Mouse (Mus musculus): Measurements from ENCODE around the gene Tcf15. TPM values are rescaled to one million over a fixed set of nuclear protein-coding genes. Genes with fewer than 3 reads are reported as not detected.

Gene Tcf15
- polyA plus RNA-seq (2015; fragmentation: Nextera tagmentation; extraction: Ambion mirVana), result 6.9 and 7.4 TPM in 2 replicates

- Histone ChIP-seq H3K36me3 (no peaks in the 10 kb centered on the region), H3K4me3 (peak within 1 kb of the TSS; percentile 52), H3K27ac (replicated peaks) (0 out of 2 replicates have a peak within 1 kb of the TSS, but pooled peaks have one; percentile 28), H3K9me3 (no peaks in the 10 kb centered on the region), H3K9ac (peak within 1 kb of the TSS; percentile 71), H3K4me1 (replicated peaks) (peaks cover 70% of the 10 kb centered on the region), H3K27me3 (peaks cover 48% of the 10 kb centered on the region), H3K4me2 (peak within 1 kb of the TSS; percentile 82)
- 1% methylated on average over 115 of the region's 118 CpGs for WGBS
- ATAC-seq (ENCODE audit: low read depth), result peak; percentile 64
These were observed at the start of gene Tcf15 for GRCm38 (mm10) chr2:152143279-152144157. Tcf15 (plus strand) TSS chr2:152143561.

GRCm38 (mm10) chr2:152094856-152095545 is 48.4 kb upstream of the Tcf15 start:
- peak overlapping the region; percentile 54 for H3K9ac ChIP-seq
- no peak for ATAC-seq (ENCODE audit: low read depth)
- peak overlapping the region; percentile 81 for H3K27ac ChIP-seq (replicated peaks)
- H3K9me3 ChIP-seq, result no peaks in the 10 kb centered on the region
- peaks cover 82% of the 10 kb centered on the region for H3K4me1 ChIP-seq (replicated peaks)
- peaks cover 33% of the 10 kb centered on the region for H3K27me3 ChIP-seq
- H3K36me3 ChIP-seq, result peaks cover 31% of the 10 kb centered on the region
- peak overlapping the region; percentile 16 for H3K4me2 ChIP-seq
- WGBS, result 5% methylated on average over 29 of the region's 29 CpGs
- H3K4me3 ChIP-seq, result no peak overlapping the region; the same call in 1 of the 2 replicates

- WGBS, result 36% methylated on average over 2 of the region's 2 CpGs
- Histone ChIP-seq H3K9me3 (no peaks in the 10 kb centered on the region), H3K9ac (no peak overlapping the region), H3K36me3 (peaks cover 17% of the 10 kb centered on the region), H3K4me3 (no peak overlapping the region), H3K27me3 (peaks cover 33% of the 10 kb centered on the region), H3K4me1 (replicated peaks) (peaks cover 69% of the 10 kb centered on the region), H3K27ac (replicated peaks) (peak overlapping the region; percentile 81), H3K4me2 (no peak overlapping the region)
- no peak for ATAC-seq (ENCODE audit: low read depth)
These were observed 46.4 kb upstream of the Tcf15 start for GRCm38 (mm10) chr2:152096922-152097321.

GRCm38 (mm10) chr2:152097916-152098315 is 45.4 kb upstream of the Tcf15 start:
- Histone ChIP-seq H3K9me3 (no peaks in the 10 kb centered on the region), H3K4me1 (replicated peaks) (peaks cover 71% of the 10 kb centered on the region), H3K9ac (0 out of 2 replicates have a peak overlapping the region, but pooled peaks have one; percentile 17), H3K27me3 (peaks cover 26% of the 10 kb centered on the region), H3K27ac (replicated peaks) (peak overlapping the region; percentile 81), H3K4me3 (no peak overlapping the region), H3K36me3 (peaks cover 17% of the 10 kb centered on the region), H3K4me2 (no peak overlapping the region)
- 66% methylated on average over 11 of the region's 11 CpGs for WGBS
- ATAC-seq (ENCODE audit: low read depth), result peak; percentile 30; the same call in 1 of the 2 replicates

GRCm38 (mm10) chr2:152099538-152099937 is 43.8 kb upstream of the Tcf15 start:
- no peak for ATAC-seq (ENCODE audit: low read depth)

GRCm38 (mm10) chr2:152101761-152102160 is 41.6 kb upstream of the Tcf15 start:
- Histone ChIP-seq H3K27me3 (no peaks in the 10 kb centered on the region), H3K27ac (replicated peaks) (0 out of 2 replicates have a peak overlapping the region, but pooled peaks have one; percentile 23), H3K9ac (0 out of 2 replicates have a peak overlapping the region, but pooled peaks have one; percentile 31), H3K4me1 (replicated peaks) (peaks cover 52% of the 10 kb centered on the region), H3K4me2 (no peak overlapping the region), H3K36me3 (no peaks in the 10 kb centered on the region), H3K4me3 (no peak overlapping the region), H3K9me3 (no peaks in the 10 kb centered on the region)
- WGBS, result 76% methylated on average over 13 of the region's 13 CpGs
- ATAC-seq (ENCODE audit: low read depth), result no peak

More at GRCm38 (mm10) chr2:152099538-152099937, 43.8 kb upstream of the Tcf15 start:
- H3K9me3 ChIP-seq, result no peaks in the 10 kb centered on the region
- H3K4me1 ChIP-seq (replicated peaks), result peaks cover 55% of the 10 kb centered on the region
- no peak overlapping the region for H3K4me2 ChIP-seq
- H3K27me3 ChIP-seq, result peaks cover 10% of the 10 kb centered on the region
- no peak overlapping the region for H3K4me3 ChIP-seq
- H3K9ac ChIP-seq, result no peak overlapping the region
- H3K27ac ChIP-seq (replicated peaks), result no peak overlapping the region
- 30% methylated on average over 3 of the region's 3 CpGs for WGBS
- peaks cover 4% of the 10 kb centered on the region for H3K36me3 ChIP-seq

GRCm38 (mm10) chr2:152102369-152102768 is 41.0 kb upstream of the Tcf15 start:
- 0 out of 2 replicates have a peak overlapping the region, but pooled peaks have one; percentile 23 for H3K27ac ChIP-seq (replicated peaks)
- no peak overlapping the region for H3K4me3 ChIP-seq
- no peaks in the 10 kb centered on the region for H3K36me3 ChIP-seq
- 0 out of 2 replicates have a peak overlapping the region, but pooled peaks have one; percentile 31 for H3K9ac ChIP-seq
- 40% methylated on average over 6 of the region's 6 CpGs for WGBS
- ATAC-seq (ENCODE audit: low read depth), result no peak
- no peaks in the 10 kb centered on the region for H3K27me3 ChIP-seq
- H3K4me2 ChIP-seq, result no peak overlapping the region
- peaks cover 46% of the 10 kb centered on the region for H3K4me1 ChIP-seq (replicated peaks)
- H3K9me3 ChIP-seq, result no peaks in the 10 kb centered on the region

GRCm38 (mm10) chr2:152104711-152105317 is 38.5 kb upstream of the Tcf15 start:
- WGBS, result 17% methylated on average over 17 of the region's 17 CpGs
- ATAC-seq (ENCODE audit: low read depth), result peak; percentile 58
- peaks cover 10% of the 10 kb centered on the region; the same call in 1 of the 2 replicates for H3K36me3 ChIP-seq
- H3K27me3 ChIP-seq, result no peaks in the 10 kb centered on the region
- H3K9ac ChIP-seq, result peak overlapping the region; percentile 83
- H3K27ac ChIP-seq (replicated peaks), result no peak overlapping the region
- peak overlapping the region; percentile 62 for H3K4me3 ChIP-seq
- H3K4me1 ChIP-seq (replicated peaks), result peaks cover 46% of the 10 kb centered on the region
- peak overlapping the region; percentile 74 for H3K4me2 ChIP-seq
- no peaks in the 10 kb centered on the region for H3K9me3 ChIP-seq

GRCm38 (mm10) chr2:152105318-152106224 is 37.8 kb upstream of the Tcf15 start, which contains the start of gene Srxn1:
Srxn1 (plus strand) TSS chr2:152105516.
- no peaks in the 10 kb centered on the region for H3K27me3 ChIP-seq
- H3K36me3 ChIP-seq, result peaks cover 10% of the 10 kb centered on the region; the same call in 1 of the 2 replicates
- under 1% methylated on average over 79 of the region's 84 CpGs for WGBS
- peak within 1 kb of the TSS; percentile 62 for H3K4me3 ChIP-seq
- H3K4me1 ChIP-seq (replicated peaks), result peaks cover 41% of the 10 kb centered on the region
- H3K4me2 ChIP-seq, result peak within 1 kb of the TSS; percentile 74
- ATAC-seq (ENCODE audit: low read depth), result peak; percentile 83
- H3K9ac ChIP-seq, result peak within 1 kb of the TSS; percentile 83
- H3K27ac ChIP-seq (replicated peaks), result peak within 1 kb of the TSS; percentile 65
- no peaks in the 10 kb centered on the region for H3K9me3 ChIP-seq

- 88% methylated on average over 3 of the region's 3 CpGs for WGBS
- Histone ChIP-seq H3K4me2 (peak overlapping the region; percentile 74), H3K36me3 (peaks cover 10% of the 10 kb centered on the region; the same call in 1 of the 2 replicates), H3K27ac (replicated peaks) (no peak overlapping the region), H3K9ac (peak overlapping the region; percentile 83), H3K9me3 (no peaks in the 10 kb centered on the region), H3K4me3 (peak overlapping the region; percentile 62), H3K4me1 (replicated peaks) (peaks cover 41% of the 10 kb centered on the region), H3K27me3 (no peaks in the 10 kb centered on the region)
- no peak for ATAC-seq (ENCODE audit: low read depth)
These were observed 37.2 kb upstream of the Tcf15 start for GRCm38 (mm10) chr2:152106225-152106595.

Data from neural tube, embryonic 13.5 days (tissue).